Mouse (Mus musculus) embryonic facial prominence, embryonic 11.5 days (tissue): ENCODE results near the gene Cacng1. TPM values are rescaled to one million over a fixed set of nuclear protein-coding genes. Genes with fewer than 3 reads are reported as not detected.

Experiments
- ATAC-seq: fragments of 200-750 bp; cut with Nextera tagmentation; replicated peaks from 2 replicates; pipeline ENCODE4 v1.8.0; 2017; ENCODE audit warnings: low read depth; ENCODE audit not compliant: insufficient number of reproducible peaks, low FRiP score, low TSS enrichment
- DNase-seq: peaks from one replicate; pipeline ENCODE4 v3.0.0-alpha.2; 2015; ENCODE audit warnings: low spot score
- H3K27ac ChIP-seq: fragments of 300-500 bp; sonication (generic); replicated peaks from 2 replicates; pipeline ENCODE4 v1.5.1; 2014; ENCODE audit warnings: mild to moderate bottlenecking, low read depth, low read length, control low read depth
- H3K27me3 ChIP-seq: fragments of 300-500 bp; sonication (generic); 2 replicates; pipeline ENCODE4 v1.6.1; 2014; ENCODE audit warnings: mild to moderate bottlenecking, low read length, moderate library complexity, mixed read lengths; ENCODE audit not compliant: control insufficient read depth, insufficient read depth
- H3K36me3 ChIP-seq: fragments of 300-500 bp; sonication (generic); replicated peaks from 2 replicates; pipeline ENCODE4 v1.6.1; 2014; ENCODE audit warnings: low read depth, mild to moderate bottlenecking, low read length, moderate library complexity, mixed read lengths; ENCODE audit not compliant: control insufficient read depth, insufficient read depth
- H3K4me1 ChIP-seq: fragments of 300-500 bp; sonication (generic); 2 replicates; pipeline ENCODE4 v1.6.1; 2014; ENCODE audit warnings: low read length, mixed read lengths; ENCODE audit not compliant: control insufficient read depth, insufficient read depth
- H3K4me2 ChIP-seq: fragments of 300-500 bp; sonication (generic); 2 replicates; pipeline ENCODE4 v1.6.1; 2014; ENCODE audit warnings: low read depth, mild to moderate bottlenecking, control low read depth, low read length, moderate library complexity
- H3K4me3 ChIP-seq: fragments of 300-500 bp; sonication (generic); 2 replicates; pipeline ENCODE4 v1.5.1; 2014; ENCODE audit warnings: low read depth, low read length, control low read depth
- H3K9ac ChIP-seq: fragments of 300-500 bp; sonication (generic); replicated peaks from 2 replicates; pipeline ENCODE4 v1.6.1; 2014; ENCODE audit warnings: mild to moderate bottlenecking, control low read depth, low read length
- H3K9me3 ChIP-seq: fragments of 300-500 bp; sonication (generic); replicated peaks from 2 replicates; pipeline ENCODE4 v1.6.1; 2016; ENCODE audit warnings: mild to moderate bottlenecking, low read length, inconsistent platforms, mixed read lengths; ENCODE audit not compliant: control insufficient read depth
- WGBS: fragments of 180-500 bp; shearing (Covaris S2); extraction: QIAGEN DNeasy Blood & Tissue Kit; methylation state at CpG from one replicate; pipeline ENCODE4 v1.1.7; 2014; 5-methylcytosine and 5-hydroxymethylcytosine counted together
- polyA plus RNA-seq: library from polyadenylated mRNA; unstranded; fragments of >200 nt; fragmentation: Nextera tagmentation; extraction: Ambion mirVana; gene quantifications from 2 replicates; pipeline ENCODE4 v1.2.1, GENCODE M21; 2014

Gene Cacng1
- polyA plus RNA-seq, 1 experiment from 2014 or later = not detected

GRCm38 (mm10) chr11:107703272-107704134, 12.8 kb downstream of the Cacng1 start:
- H3K27ac ChIP-seq = no peak overlapping the region
- no peak overlapping the region for H3K9ac ChIP-seq
- no peak overlapping the region for H3K4me3 ChIP-seq
- ATAC-seq (no peak), DNase-seq (peak; percentile 9)
- H3K4me2 ChIP-seq = no peak overlapping the region
- no peaks in the 10 kb centered on the region for H3K9me3 ChIP-seq
- H3K36me3 ChIP-seq = no peaks in the 10 kb centered on the region
- 48% methylated on average over 27 of the region's 27 CpGs for WGBS
- H3K27me3 ChIP-seq = no peaks in the 10 kb centered on the region
- H3K4me1 ChIP-seq = no peaks in the 10 kb centered on the region

GRCm38 (mm10) chr11:107699967-107700366, 16.4 kb downstream of the Cacng1 start:
- Histone ChIP-seq H3K4me2 (no peak overlapping the region), H3K9ac (no peak overlapping the region), H3K4me1 (no peaks in the 10 kb centered on the region), H3K27me3 (no peaks in the 10 kb centered on the region), H3K27ac (no peak overlapping the region), H3K9me3 (no peaks in the 10 kb centered on the region), H3K36me3 (no peaks in the 10 kb centered on the region), H3K4me3 (no peak overlapping the region)
- WGBS = 95% methylated on average over 4 of the region's 4 CpGs
- DNase-seq (no peak), ATAC-seq (no peak)

- Histone ChIP-seq H3K27me3 (no peaks in the 10 kb centered on the region), H3K4me1 (no peaks in the 10 kb centered on the region), H3K4me3 (no peak overlapping the region), H3K27ac (no peak overlapping the region), H3K9ac (no peak overlapping the region), H3K36me3 (no peaks in the 10 kb centered on the region; the same call in 1 of the 2 replicates), H3K4me2 (no peak overlapping the region), H3K9me3 (no peaks in the 10 kb centered on the region)
- no peak for DNase-seq
- WGBS = 87% methylated on average over 6 of the region's 6 CpGs
- no peak for ATAC-seq
Observed at GRCm38 (mm10) chr11:107693338-107693737, 23.0 kb downstream of the Cacng1 start.

GRCm38 (mm10) chr11:107691569-107691968, 24.8 kb downstream of the Cacng1 start:
- no peak overlapping the region for H3K4me3 ChIP-seq
- no peak overlapping the region for H3K4me2 ChIP-seq
- no peak overlapping the region for H3K9ac ChIP-seq
- no peaks in the 10 kb centered on the region for H3K4me1 ChIP-seq
- no peaks in the 10 kb centered on the region for H3K27me3 ChIP-seq
- DNase-seq = no peak
- 90% methylated on average over 8 of the region's 8 CpGs for WGBS
- no peak overlapping the region for H3K27ac ChIP-seq
- no peaks in the 10 kb centered on the region for H3K9me3 ChIP-seq
- no peak for ATAC-seq
- no peaks in the 10 kb centered on the region; the same call in 1 of the 2 replicates for H3K36me3 ChIP-seq

- H3K27me3 ChIP-seq = no peaks in the 10 kb centered on the region
- no peaks in the 10 kb centered on the region for H3K4me1 ChIP-seq
- no peak overlapping the region for H3K4me3 ChIP-seq
- H3K9me3 ChIP-seq = no peaks in the 10 kb centered on the region
- ATAC-seq (no peak), DNase-seq (no peak)
- H3K36me3 ChIP-seq = peaks cover 7% of the 10 kb centered on the region
- no peak overlapping the region for H3K9ac ChIP-seq
- no peak overlapping the region for H3K27ac ChIP-seq
- WGBS = 95% methylated on average over 10 of the region's 10 CpGs
- no peak overlapping the region for H3K4me2 ChIP-seq
Observed at GRCm38 (mm10) chr11:107688480-107688879, 27.8 kb downstream of the Cacng1 start.

GRCm38 (mm10) chr11:107686290-107686689, 30.0 kb downstream of the Cacng1 start:
- H3K36me3 ChIP-seq = peaks cover 7% of the 10 kb centered on the region
- H3K9me3 ChIP-seq = no peaks in the 10 kb centered on the region
- no peak overlapping the region for H3K4me2 ChIP-seq
- no peak overlapping the region for H3K27ac ChIP-seq
- H3K4me1 ChIP-seq = no peaks in the 10 kb centered on the region
- H3K4me3 ChIP-seq = no peak overlapping the region
- ATAC-seq (no peak), DNase-seq (no peak)
- H3K27me3 ChIP-seq = no peaks in the 10 kb centered on the region
- H3K9ac ChIP-seq = no peak overlapping the region
- 88% methylated on average over 20 of the region's 20 CpGs for WGBS

- H3K36me3 ChIP-seq = peaks cover 7% of the 10 kb centered on the region
- no peaks in the 10 kb centered on the region for H3K27me3 ChIP-seq
- ATAC-seq (no peak), DNase-seq (peak; percentile 10)
- H3K27ac ChIP-seq = no peak overlapping the region
- 71% methylated on average over 19 of the region's 19 CpGs for WGBS
- H3K9ac ChIP-seq = no peak overlapping the region
- no peak overlapping the region for H3K4me3 ChIP-seq
- no peaks in the 10 kb centered on the region for H3K4me1 ChIP-seq
- no peak overlapping the region for H3K4me2 ChIP-seq
- no peaks in the 10 kb centered on the region for H3K9me3 ChIP-seq
Observed at GRCm38 (mm10) chr11:107683544-107684465, 32.5 kb downstream of the Cacng1 start.
